In the genomic region with DNA sequence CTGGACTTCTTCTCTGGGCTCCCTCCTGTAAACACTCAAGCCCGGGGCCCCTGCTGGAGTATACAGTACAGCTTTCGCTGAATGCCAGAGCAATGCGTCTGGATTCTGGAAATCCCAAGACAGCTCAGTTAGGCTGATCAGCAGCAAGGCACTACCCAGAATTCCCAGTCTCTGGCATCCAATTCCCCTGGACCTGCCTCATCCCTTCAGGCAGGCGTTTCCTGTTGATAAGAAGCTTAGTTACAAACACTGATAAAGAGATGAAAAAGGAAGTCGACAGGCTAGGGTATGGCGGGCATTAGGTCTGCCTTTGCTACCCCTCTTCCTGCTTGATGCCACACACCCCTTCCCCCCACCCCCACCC, we compare ENCODE assay signal across 1 mouse cellular context.
TF ChIP-seq lines count a peak whose summit lies in the region.

No protein-coding gene starts in this region.

TF ChIP-seq in MEL, 35 proteins besides CTCF, POLR2A, EP300 and RAD21 (continued from another document):
- TF ChIP-seq MEF2A (IDR thresholded peaks at IDR 0.05; ENCODE audit: extremely low read depth, insufficient replicate concordance, low read depth, low read length, poor library complexity, severe bottlenecking) (no peak), UBTF (IDR thresholded peaks at IDR 0.05; ENCODE audit: borderline replicate concordance, insufficient read depth, low read depth, low read length) (no peak), ETS1 (IDR thresholded peaks at IDR 0.05; ENCODE audit: low read depth, low read length) (peak; percentile 94), KAT2A (conservative IDR thresholded peaks at IDR 0.05; ENCODE audit: low read depth, low read length) (no peak), TBP (IDR thresholded peaks at IDR 0.05; ENCODE audit: low read depth, low read length) (peak; percentile 7; the same call in 1 of the 2 replicates), POLR2AphosphoS2 (IDR thresholded peaks at IDR 0.05; ENCODE audit: low read length) (no peak), MAFK (IDR thresholded peaks at IDR 0.05; ENCODE audit: borderline replicate concordance, low read depth, low read length) (no peak), CHD2 (IDR thresholded peaks at IDR 0.05; ENCODE audit: low read length) (peak; percentile 23; the same call in 1 of the 2 replicates), MXI1 (IDR thresholded peaks at IDR 0.05; ENCODE audit: low read depth, low read length) (peak; percentile 27; the same call in 1 of the 2 replicates), ZMIZ1 (IDR thresholded peaks at IDR 0.05; ENCODE audit: low read depth, low read length) (no peak), USF2 (IDR thresholded peaks at IDR 0.05; ENCODE audit: borderline replicate concordance in 1 of 2, insufficient read depth in 1 of 2, low read depth in 1 of 2, low read length in 2 of 2) (no peak), MYB (IDR thresholded peaks at IDR 0.05; ENCODE audit: low read depth, low read length) (peak; percentile 50; the same call in 1 of the 2 replicates), NRF1 (IDR thresholded peaks at IDR 0.05; ENCODE audit: insufficient read depth, low read depth, low read length, poor library complexity, severe bottlenecking) (no peak), MAX (IDR thresholded peaks at IDR 0.05; ENCODE audit: low read length) (no peak), TAL1 (IDR thresholded peaks at IDR 0.05; ENCODE audit: low read length) (peak; percentile 92), GATA1 (IDR thresholded peaks at IDR 0.05; ENCODE audit: low read depth, low read length) (peak; percentile 96)
